8 mouse cellular contexts compared by ENCODE assay signal in the genomic region with DNA sequence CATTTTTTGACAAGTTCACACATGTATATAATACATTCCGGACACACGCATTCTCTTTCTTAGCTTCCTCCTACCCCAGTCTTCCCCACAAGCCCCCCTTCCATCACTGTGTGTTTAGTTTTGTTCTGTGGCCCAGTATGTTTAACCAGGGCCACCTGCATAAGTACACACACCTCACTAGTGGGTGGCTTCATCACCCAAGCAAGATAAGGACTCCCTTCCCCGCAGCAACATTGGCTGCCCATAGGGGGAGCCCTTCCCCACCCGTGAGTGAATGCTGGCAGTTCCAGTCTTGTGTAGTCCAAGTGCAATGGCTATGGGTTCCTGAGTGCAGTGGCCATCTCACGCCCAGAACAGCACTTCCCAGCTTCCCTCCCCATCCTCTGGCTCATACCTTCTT. TPM values are rescaled to one million over a fixed set of nuclear protein-coding genes. Genes with fewer than 3 reads are reported as not detected.
A peak's percentile ranks its signal among the peaks of the same experiment; 100 is the strongest.
DNase-seq lines count a peak whose midpoint lies in the region; ATAC-seq lines count a peak whose summit lies in the region.

No protein-coding gene starts in this region.

- H3K9ac ChIP-seq in hindbrain, embryonic 11.5 days (ENCODE audit: low read depth, low read length) = no peak overlapping the region
- H3K9ac ChIP-seq in liver, embryonic 16.5 days (ENCODE audit: low read depth, low read length) = no peak overlapping the region

- H3K4me2 ChIP-seq in hindbrain, embryonic 11.5 days (replicated peaks; ENCODE audit: low read depth, low read length) = no peak overlapping the region
- no peak overlapping the region for H3K4me2 ChIP-seq in liver, embryonic 16.5 days (ENCODE audit: low read depth, low read length)

- no peaks in the 10 kb centered on the region for H3K9me3 ChIP-seq in hindbrain, embryonic 11.5 days (ENCODE audit: control insufficient read depth, low read length)
- H3K9me3 ChIP-seq in liver, embryonic 16.5 days (replicated peaks; ENCODE audit: control insufficient read depth, low read length) = no peaks in the 10 kb centered on the region

- no peak for ATAC-seq in hindbrain, embryonic 11.5 days (ENCODE audit: low FRiP score)
- 0 out of 2 replicates have a peak, but pooled peaks have one; percentile 32 for ATAC-seq in liver, embryonic 16.5 days (ENCODE audit: low read depth)

- no peak overlapping the region for H3K4me3 ChIP-seq in hindbrain, embryonic 11.5 days (ENCODE audit: low read depth, low read length)
- H3K4me3 ChIP-seq in liver, embryonic 16.5 days (ENCODE audit: low read depth, low read length) = no peak overlapping the region

- H3K4me1 ChIP-seq in hindbrain, embryonic 11.5 days (replicated peaks; ENCODE audit: control insufficient read depth, insufficient read depth, low read length) = no peaks in the 10 kb centered on the region
- peaks cover 3% of the 10 kb centered on the region; the same call in 1 of the 2 replicates for H3K4me1 ChIP-seq in liver, embryonic 16.5 days (ENCODE audit: control insufficient read depth, low read depth, low read length)

- WGBS in hindbrain, embryonic 11.5 days = 53% methylated on average over 5 of the region's 5 CpGs
- WGBS in liver, embryonic 16.5 days (ENCODE audit: insufficient replicate concordance) = 50% methylated on average over 5 of the region's 5 CpGs

- no peaks in the 10 kb centered on the region for H3K36me3 ChIP-seq in hindbrain, embryonic 11.5 days (ENCODE audit: control insufficient read depth, insufficient read depth, low read length)
- no peaks in the 10 kb centered on the region for H3K36me3 ChIP-seq in liver, embryonic 16.5 days (ENCODE audit: control insufficient read depth, insufficient read depth)

- peak; percentile 23 for DNase-seq in layer of hippocampus, adult 9-11 months
- DNase-seq in layer of hippocampus, postnatal 14 days (ENCODE audit: low spot score in 2 of 2) = no peak
- DNase-seq in MN1 (ENCODE audit: low spot score) = peak; percentile 49
- DNase-seq in cerebellum, postnatal 25 days = peak; percentile 62 to 71
- peak; percentile 68 for DNase-seq in hindbrain, embryonic 11.5 days (ENCODE audit: low spot score)
- peak; percentile 51 for DNase-seq in right cerebral cortex, postnatal 4 days
- DNase-seq in layer of hippocampus, adult 11-12 months (ENCODE audit: low spot score) = no peak

- H3K27ac ChIP-seq in hindbrain, embryonic 11.5 days (ENCODE audit: low read depth, low read length) = no peak overlapping the region
- no peak overlapping the region for H3K27ac ChIP-seq in liver, embryonic 16.5 days (ENCODE audit: low read length)

- H3K27me3 ChIP-seq in hindbrain, embryonic 11.5 days (ENCODE audit: control insufficient read depth, insufficient read depth, low read length) = no peaks in the 10 kb centered on the region
- H3K27me3 ChIP-seq in liver, embryonic 16.5 days (ENCODE audit: control insufficient read depth, insufficient read depth, low read depth, low read length) = no peaks in the 10 kb centered on the region; the same call in 1 of the 2 replicates

RNA-seq across cellular contexts. Expression of a gene that starts 21.5 kb away (rescaled TPM):
- total RNA-seq in layer of hippocampus, postnatal 14 days (2021) = 1 to 10 TPM; 1.0 to 1.1 TPM
- 0.07 TPM in 1 of 2 replicates, not detected in the other for polyA plus RNA-seq in hindbrain, embryonic 11.5 days (2014; fragmentation: Nextera tagmentation; extraction: Ambion mirVana)
- polyA plus RNA-seq in liver, embryonic 16.5 days (2015; fragmentation: Nextera tagmentation; extraction: Ambion mirVana) = not detected in 2 replicates

Comparison
In these comparisons a context has a peak if more than half of its experiments do, and no peak if none do; other contexts are left out.
1. DNase-seq: peak in layer of hippocampus, adult 9-11 months (single experiment), MN1 (single experiment), cerebellum, postnatal 25 days (2 of 2), hindbrain, embryonic 11.5 days (single experiment) and right cerebral cortex, postnatal 4 days (single experiment); none in layer of hippocampus, postnatal 14 days (0 of 2) and layer of hippocampus, adult 11-12 months (single experiment).